Mouse (Mus musculus): Measurements from ENCODE around the gene Abcg2. TPM values are rescaled to one million over a fixed set of nuclear protein-coding genes. Genes with fewer than 3 reads are reported as not detected.
A peak's percentile ranks its signal among the peaks of the same experiment; 100 is the strongest.
"Not testable (repeated sequence)": the region's sequence is repeated elsewhere in the genome, so short reads cannot be mapped to it uniquely, and the experiment has no call there.

The Abcg2 gene
- polyA plus RNA-seq (2017; shearing (Covaris generic)) = 10 to 100 TPM; 12.1 to 23.4 (median 19.2) TPM

GRCm38 (mm10) chr6:58584223-58584622 is at the start of gene Abcg2:
TSS of gene Abcg2 (plus strand) at chr6:58584523.
- ATAC-seq = not testable (repeated sequence)

- not testable (repeated sequence) for ATAC-seq
These were observed 44.1 kb upstream of the Abcg2 start for GRCm38 (mm10) chr6:58540263-58540662.

GRCm38 (mm10) chr6:58542852-58543251 is 41.5 kb upstream of the Abcg2 start:
- ATAC-seq = not testable (repeated sequence)

GRCm38 (mm10) chr6:58544971-58545370 is 39.4 kb upstream of the Abcg2 start:
- not testable (repeated sequence) for ATAC-seq

GRCm38 (mm10) chr6:58546050-58546449 is 38.3 kb upstream of the Abcg2 start:
- ATAC-seq = not testable (repeated sequence)

GRCm38 (mm10) chr6:58546816-58547215 is 37.5 kb upstream of the Abcg2 start:
- no peak for ATAC-seq

- not testable (repeated sequence) for ATAC-seq
These were observed 30.5 kb upstream of the Abcg2 start for GRCm38 (mm10) chr6:58553812-58554211.

- not testable (repeated sequence) for ATAC-seq
These were observed 9.9 kb downstream of the Abcg2 start for GRCm38 (mm10) chr6:58593987-58594844.

GRCm38 (mm10) chr6:58595639-58596293 is 11.4 kb downstream of the Abcg2 start:
- ATAC-seq = not testable (repeated sequence)

GRCm38 (mm10) chr6:58596294-58596653 is 12.0 kb downstream of the Abcg2 start:
- ATAC-seq = peak; percentile 71

- ATAC-seq = not testable (repeated sequence)
These were observed 17.8 kb downstream of the Abcg2 start for GRCm38 (mm10) chr6:58602119-58602518.

- ATAC-seq = not testable (repeated sequence)
These were observed 18.7 kb downstream of the Abcg2 start for GRCm38 (mm10) chr6:58602991-58603390.

GRCm38 (mm10) chr6:58603485-58604090 is 19.3 kb downstream of the Abcg2 start:
- peak; percentile 62 for ATAC-seq

- no peak for ATAC-seq
These were observed 22.3 kb downstream of the Abcg2 start for GRCm38 (mm10) chr6:58606642-58607041.

GRCm38 (mm10) chr6:58608422-58608821 is 24.1 kb downstream of the Abcg2 start:
- no peak for ATAC-seq

- ATAC-seq = no peak
These were observed 25.8 kb downstream of the Abcg2 start for GRCm38 (mm10) chr6:58609919-58610759.

GRCm38 (mm10) chr6:58610760-58611654 is 26.7 kb downstream of the Abcg2 start:
- ATAC-seq = no peak

GRCm38 (mm10) chr6:58624126-58624525 is 39.8 kb downstream of the Abcg2 start:
- no peak for ATAC-seq

GRCm38 (mm10) chr6:58629238-58629637 is 44.9 kb downstream of the Abcg2 start:
- no peak for ATAC-seq

- no peak for ATAC-seq
These were observed 48.1 kb downstream of the Abcg2 start for GRCm38 (mm10) chr6:58632419-58632818.

- no peak for ATAC-seq
These were observed 49.4 kb downstream of the Abcg2 start for GRCm38 (mm10) chr6:58633731-58634130.

Measured in inflammation-experienced regulatory T-cells, adult 6 months (primary cell).